Mouse (Mus musculus): Measurements from ENCODE around the gene Coro7.

DNA sequence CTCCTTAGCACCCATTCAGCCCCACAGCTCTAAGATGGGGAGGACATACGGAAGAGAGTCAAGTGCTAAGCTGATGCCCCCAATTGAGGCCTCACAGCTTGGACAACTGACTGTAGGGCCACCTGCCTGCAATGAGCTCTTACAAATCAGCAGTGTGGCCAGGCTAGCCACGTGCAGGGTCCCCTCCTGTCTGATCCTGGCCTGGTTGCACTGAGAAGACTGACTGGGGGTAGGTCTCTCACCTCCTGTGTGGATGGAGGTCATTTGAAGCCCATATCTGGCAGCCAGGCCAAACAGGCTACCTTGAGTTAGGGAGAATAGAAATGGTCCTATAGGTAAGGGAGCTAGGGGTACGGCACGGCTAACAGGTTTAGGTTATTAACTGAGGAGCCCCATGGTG lies 33.7 kb downstream of the Coro7 start:
- TF ChIP-seq USF1 (IDR thresholded peaks at IDR 0.05; ENCODE audit: low read depth) (no peak), CTCF (IDR thresholded peaks at IDR 0.05; ENCODE audit: control insufficient read depth, insufficient read depth, insufficient read length) (no peak), MYOD1 (IDR thresholded peaks at IDR 0.05; ENCODE audit: control insufficient read depth, insufficient read length, low read depth) (no peak)
